Mouse (Mus musculus): ENCODE data around the gene Dnttip2.
"Not testable (repeated sequence)": the region's sequence is repeated elsewhere in the genome, so short reads cannot be mapped to it uniquely, and the experiment has no call there.

Gene Dnttip2

GRCm38 (mm10) chr3:122274241-122275024 is at the start of gene Dnttip2:
Dnttip2 (plus strand) TSS chr3:122274388.
- peak; percentile 96 for DNase-seq (ENCODE audit: low read depth, low spot score)

- DNase-seq (ENCODE audit: low read depth, low spot score), result not testable (repeated sequence)
These were observed 47.2 kb upstream of the Dnttip2 start for GRCm38 (mm10) chr3:122226972-122227371.

GRCm38 (mm10) chr3:122235772-122236171 is 38.4 kb upstream of the Dnttip2 start:
- no peak for DNase-seq (ENCODE audit: low read depth, low spot score)

- DNase-seq (ENCODE audit: low read depth, low spot score), result no peak
These were observed 31.3 kb upstream of the Dnttip2 start for GRCm38 (mm10) chr3:122242876-122243275.

- no peak for DNase-seq (ENCODE audit: low read depth, low spot score)
These were observed 30.6 kb upstream of the Dnttip2 start for GRCm38 (mm10) chr3:122243416-122244167.

GRCm38 (mm10) chr3:122244759-122245158 is 29.4 kb upstream of the Dnttip2 start:
- no peak for DNase-seq (ENCODE audit: low read depth, low spot score)

GRCm38 (mm10) chr3:122245215-122245877 is 28.8 kb upstream of the Dnttip2 start, which contains the start of gene Gclm:
Gclm (plus strand) TSS chr3:122245557.
- peak; percentile 96 for DNase-seq (ENCODE audit: low read depth, low spot score)

GRCm38 (mm10) chr3:122245878-122246332 is 28.3 kb upstream of the Dnttip2 start:
- DNase-seq (ENCODE audit: low read depth, low spot score), result peak; percentile 83

- no peak for DNase-seq (ENCODE audit: low read depth, low spot score)
These were observed 27.8 kb upstream of the Dnttip2 start for GRCm38 (mm10) chr3:122246406-122246805.

- DNase-seq (ENCODE audit: low read depth, low spot score), result peak; percentile 39
These were observed 27.0 kb upstream of the Dnttip2 start for GRCm38 (mm10) chr3:122246986-122247767.

GRCm38 (mm10) chr3:122247768-122248100 is 26.5 kb upstream of the Dnttip2 start:
- no peak for DNase-seq (ENCODE audit: low read depth, low spot score)

- no peak for DNase-seq (ENCODE audit: low read depth, low spot score)
These were observed 21.5 kb upstream of the Dnttip2 start for GRCm38 (mm10) chr3:122252466-122253253.

- not testable (repeated sequence) for DNase-seq (ENCODE audit: low read depth, low spot score)
These were observed 20.1 kb upstream of the Dnttip2 start for GRCm38 (mm10) chr3:122254050-122254449.

GRCm38 (mm10) chr3:122269986-122270385 is 4.2 kb upstream of the Dnttip2 start:
- peak; percentile 24 for DNase-seq (ENCODE audit: low read depth, low spot score)

- not testable (repeated sequence) for DNase-seq (ENCODE audit: low read depth, low spot score)
These were observed 1.6 kb upstream of the Dnttip2 start for GRCm38 (mm10) chr3:122272565-122272964.

- no peak for DNase-seq (ENCODE audit: low read depth, low spot score)
These were observed 564 bp upstream of the Dnttip2 start for GRCm38 (mm10) chr3:122273407-122274240.

- DNase-seq (ENCODE audit: low read depth, low spot score), result no peak
These were observed 923 bp downstream of the Dnttip2 start for GRCm38 (mm10) chr3:122275111-122275510.

GRCm38 (mm10) chr3:122287195-122287594 is 13.0 kb downstream of the Dnttip2 start:
- DNase-seq (ENCODE audit: low read depth, low spot score), result peak; percentile 46

GRCm38 (mm10) chr3:122288613-122289195 is 14.5 kb downstream of the Dnttip2 start:
- DNase-seq (ENCODE audit: low read depth, low spot score), result no peak
